In genomic region chr4:150327476-150327875, GRCm38 (mm10) we compare ENCODE assay signal across 17 mouse cellular contexts. TPM values are rescaled to one million over a fixed set of nuclear protein-coding genes. Genes with fewer than 3 reads are reported as not detected.
DNase-seq lines count a peak whose midpoint lies in the region; ATAC-seq and TF ChIP-seq lines count a peak whose summit lies in the region.
"Had no signal": no experiment of that assay in that cellular context is flagged by ENCODE, and none has a peak within 500 bp of the region (broad histone marks: within the 10 kb centered on the region; RNA-seq: fewer than 3 reads in every experiment).

No protein-coding gene starts in this region.

- peak; percentile 9; the same call in 1 of the 2 replicates for TF ChIP-seq CTCF in heart, postnatal 0 days (IDR thresholded peaks at IDR 0.05; ENCODE audit: low read depth)
- peak; percentile 45 for TF ChIP-seq CTCF in liver, embryonic 14.5 days (IDR thresholded peaks at IDR 0.05; ENCODE audit: low read depth)

- peaks cover 3% of the 10 kb centered on the region; the same call in 1 of the 2 replicates for H3K4me1 ChIP-seq in heart, postnatal 0 days (ENCODE audit: control insufficient read depth, insufficient read depth)
- H3K4me1 ChIP-seq in heart, embryonic 12.5 days (replicated peaks) = peaks cover 13% of the 10 kb centered on the region
- peaks cover 0 to 7% of the 10 kb centered on the region in 2 experiments; a peak in 2 of 4 replicates for H3K4me1 ChIP-seq in liver, embryonic 14.5 days (replicated peaks; ENCODE audit: control insufficient read depth in 2 of 2, insufficient read depth in 2 of 2, low read length in 1 of 2)

- H3K9me3 ChIP-seq in heart, postnatal 0 days (replicated peaks; ENCODE audit: control insufficient read depth, low read length) = no peaks in the 10 kb centered on the region
- no peaks in the 10 kb centered on the region for H3K9me3 ChIP-seq in heart, embryonic 12.5 days (replicated peaks)
- H3K9me3 ChIP-seq in liver, embryonic 14.5 days (ENCODE audit: control insufficient read depth, low read length) = no peaks in the 10 kb centered on the region
- H3K9me3 ChIP-seq: heart, embryonic 15.5 days; limb, embryonic 15.5 days had no signal

- WGBS in heart, postnatal 0 days = 69% methylated on average over 4 of the region's 4 CpGs
- WGBS in heart, embryonic 12.5 days = 83% methylated on average over 4 of the region's 4 CpGs
- 60% methylated on average over 4 of the region's 4 CpGs for WGBS in liver, embryonic 14.5 days (ENCODE audit: insufficient replicate concordance)

- H3K27me3 ChIP-seq in heart, postnatal 0 days (ENCODE audit: control insufficient read depth, insufficient read depth, low read length) = no peaks in the 10 kb centered on the region
- no peaks in the 10 kb centered on the region for H3K27me3 ChIP-seq in heart, embryonic 12.5 days (replicated peaks)
- no peaks in the 10 kb centered on the region for H3K27me3 ChIP-seq in liver, embryonic 14.5 days (ENCODE audit: control insufficient read depth, insufficient read depth, low read length)
- H3K27me3 ChIP-seq: heart, embryonic 15.5 days; kidney, embryonic 15.5 days; limb, embryonic 15.5 days had no signal

- no peak overlapping the region for H3K27ac ChIP-seq in heart, postnatal 0 days (ENCODE audit: low read depth)
- H3K27ac ChIP-seq in heart, embryonic 12.5 days (ENCODE audit: poor library complexity, severe bottlenecking) = no peak overlapping the region
- H3K27ac ChIP-seq in liver, embryonic 14.5 days = no peak overlapping the region
- H3K27ac ChIP-seq: heart, embryonic 15.5 days; hindbrain, embryonic 14.5 days; kidney, embryonic 15.5 days; limb, embryonic 15.5 days; macrophage had no signal

- H3K4me2 ChIP-seq in heart, postnatal 0 days (ENCODE audit: low read depth, low read length) = no peak overlapping the region
- H3K4me2 ChIP-seq in heart, embryonic 12.5 days = no peak overlapping the region
- H3K4me2 ChIP-seq in liver, embryonic 14.5 days (ENCODE audit: low read depth) = no peak overlapping the region
- H3K4me2 ChIP-seq: heart, embryonic 15.5 days; hindbrain, embryonic 14.5 days; kidney, embryonic 15.5 days; limb, embryonic 15.5 days had no signal

- H3K9ac ChIP-seq in heart, postnatal 0 days (replicated peaks; ENCODE audit: low read depth, low read length) = no peak overlapping the region
- H3K9ac ChIP-seq in heart, embryonic 12.5 days = no peak overlapping the region
- no peak overlapping the region for H3K9ac ChIP-seq in liver, embryonic 14.5 days (replicated peaks)
- H3K9ac ChIP-seq: heart, embryonic 15.5 days; hindbrain, embryonic 14.5 days; kidney, embryonic 15.5 days; limb, embryonic 15.5 days had no signal

- DNase-seq in heart, postnatal 0 days (ENCODE audit: low spot score) = no peak
- no peak for DNase-seq in liver, embryonic 14.5 days (ENCODE audit: low read depth in 3 of 3, low spot score in 3 of 3)
- DNase-seq in liver = no peak
- peak; percentile 47 for DNase-seq in ES-CJ7 (ENCODE audit: low read depth, low spot score)
- peak; percentile 16 for DNase-seq in induced T-regulatory cell, adult 2 months (ENCODE audit: low read depth)
- DNase-seq: B cell, adult 2 months; gastrocnemius, postnatal 25 days; midbrain, embryonic 14.5 days; right cerebral cortex, postnatal 14 days; thymus, postnatal 4 days had no signal

- no peak overlapping the region for H3K4me3 ChIP-seq in heart, postnatal 0 days (ENCODE audit: low read depth, low read length)
- no peak overlapping the region for H3K4me3 ChIP-seq in heart, embryonic 12.5 days
- no peak overlapping the region for H3K4me3 ChIP-seq in liver, embryonic 14.5 days (ENCODE audit: insufficient read depth in 1 of 2, low read depth in 2 of 2, low read length in 2 of 2)
- H3K4me3 ChIP-seq: heart, embryonic 15.5 days; kidney, embryonic 15.5 days; limb, embryonic 15.5 days had no signal

- H3K36me3 ChIP-seq in heart, postnatal 0 days (replicated peaks; ENCODE audit: control insufficient read depth, insufficient read depth, low read length) = no peaks in the 10 kb centered on the region
- peaks cover 6% of the 10 kb centered on the region; the same call in 1 of the 2 replicates for H3K36me3 ChIP-seq in heart, embryonic 12.5 days
- no peaks in the 10 kb centered on the region for H3K36me3 ChIP-seq in liver, embryonic 14.5 days (replicated peaks; ENCODE audit: control insufficient read depth, insufficient read depth, low read depth)

- ATAC-seq in heart, postnatal 0 days (ENCODE audit: insufficient read depth, low read depth) = no peak
- ATAC-seq in heart, embryonic 12.5 days (ENCODE audit: insufficient number of reproducible peaks, low FRiP score) = no peak
- no peak for ATAC-seq in liver, embryonic 14.5 days (ENCODE audit: insufficient read depth)
- no peak for ATAC-seq in granulocyte monocyte progenitor cell, adult 5-6 weeks (replicated peaks; ENCODE audit: poor library complexity, severe bottlenecking)

- no peak for TF ChIP-seq EP300 in heart, postnatal 0 days (IDR thresholded peaks at IDR 0.05; ENCODE audit: low read depth)
- no peak for TF ChIP-seq EP300 in liver, embryonic 14.5 days (IDR thresholded peaks at IDR 0.05; ENCODE audit: low read depth)

RNA-seq across cellular contexts. Expression of gene Rere, which starts 46.0 kb away (rescaled TPM):
- 13.9 and 17.9 TPM in 2 replicates for total RNA-seq in heart, postnatal 0 days (2014; rRNA removed; ENCODE audit: low replicate concordance)
- polyA plus RNA-seq in heart, postnatal 0 days (2015; fragmentation: Nextera tagmentation; extraction: Ambion mirVana) = 11.9 and 14.6 TPM in 2 replicates
- polyA plus RNA-seq in heart, embryonic 12.5 days (2016; fragmentation: Nextera tagmentation; extraction: Ambion mirVana) = 29.5 and 37.9 TPM in 2 replicates
- 4.8 and 5.6 TPM in 2 replicates for polyA plus RNA-seq in liver, embryonic 14.5 days (2012; rRNA removed)
- polyA plus RNA-seq in liver, embryonic 14.5 days (2014; fragmentation: Nextera tagmentation; extraction: Ambion mirVana) = 5.1 and 8.8 TPM in 2 replicates
- total RNA-seq in granulocyte monocyte progenitor cell, adult 5-6 weeks (2014; fragmentation: Nextera tagmentation) = 78.8 and 90.6 TPM in 2 replicates
- total RNA-seq in granulocyte monocyte progenitor cell, adult 5-6 weeks (2017) = 11.8 and 22.7 TPM in 2 replicates

Comparison
In these comparisons a context has a peak if more than half of its experiments do, and no peak if none do; other contexts are left out.
1. DNase-seq: peak in ES-CJ7 (single experiment) and induced T-regulatory cell, adult 2 months (single experiment); none in heart, postnatal 0 days (single experiment), liver, embryonic 14.5 days (0 of 3) and liver (single experiment).